Mouse (Mus musculus): ENCODE results near the gene Atoh8. TPM values are rescaled to one million over a fixed set of nuclear protein-coding genes. Genes with fewer than 3 reads are reported as not detected.

Atoh8 gene
- total and polyA plus RNA-seq, 3 experiments, result 11.0 to 13.5 (median 12.7) TPM

GRCm38 (mm10) chr6:72270952-72271519, 35.7 kb upstream of the Atoh8 start:
- Histone ChIP-seq H3K79me2 (replicated peaks; ENCODE audit: control insufficient read depth, insufficient read depth, low read length) (no peaks in the 10 kb centered on the region), H3K4me3 (no peak overlapping the region), H3K27ac (no peak overlapping the region), H3K36me3 (ENCODE audit: control insufficient read depth, insufficient read depth, low read length) (no peaks in the 10 kb centered on the region), H3K9ac (ENCODE audit: low read depth, low read length) (no peak overlapping the region), H3K4me1 (ENCODE audit: control insufficient read depth, insufficient read depth, low read length) (peaks cover 3% of the 10 kb centered on the region), H3K27me3 (ENCODE audit: control insufficient read depth, insufficient read depth, low read length) (no peaks in the 10 kb centered on the region)
- 55% methylated on average over 11 of the region's 11 CpGs for WGBS
- intact Hi-C loops (cut with DNase I), result no loop called here
- DNase-seq, result no peak
- no peak for TF ChIP-seq POLR2A (IDR thresholded peaks at IDR 0.05; ENCODE audit: insufficient read depth, low read depth, low read length)
- TF ChIP-seq CTCF (IDR thresholded peaks at IDR 0.05), result no peak
- TF ChIP-seq EP300 (IDR thresholded peaks at IDR 0.05; ENCODE audit: insufficient read depth, low read depth, low read length), result no peak

GRCm38 (mm10) chr6:72270258-72270657, 34.9 kb upstream of the Atoh8 start:
- no peaks in the 10 kb centered on the region for H3K27me3 ChIP-seq (ENCODE audit: control insufficient read depth, insufficient read depth, low read length)
- H3K4me3 ChIP-seq, result no peak overlapping the region
- 0 out of 2 replicates have a peak, but pooled peaks cover 2% of the 10 kb centered on the region for H3K36me3 ChIP-seq (ENCODE audit: control insufficient read depth, insufficient read depth, low read length)
- no peak for DNase-seq
- H3K4me1 ChIP-seq (ENCODE audit: control insufficient read depth, insufficient read depth, low read length), result peaks cover 5% of the 10 kb centered on the region
- WGBS, result 87% methylated on average over 5 of the region's 5 CpGs
- no peaks in the 10 kb centered on the region for H3K79me2 ChIP-seq (replicated peaks; ENCODE audit: control insufficient read depth, insufficient read depth, low read length)
- no peak for TF ChIP-seq POLR2A (IDR thresholded peaks at IDR 0.05; ENCODE audit: insufficient read depth, low read depth, low read length)
- TF ChIP-seq CTCF (IDR thresholded peaks at IDR 0.05), result no peak
- TF ChIP-seq EP300 (IDR thresholded peaks at IDR 0.05; ENCODE audit: insufficient read depth, low read depth, low read length), result no peak
- intact Hi-C loops (cut with DNase I), result no loop called here
- no peak overlapping the region for H3K9ac ChIP-seq (ENCODE audit: low read depth, low read length)
- no peak overlapping the region for H3K27ac ChIP-seq

- Histone ChIP-seq H3K4me1 (ENCODE audit: control insufficient read depth, insufficient read depth, low read length) (peaks cover 9% of the 10 kb centered on the region), H3K27ac (no peak overlapping the region), H3K36me3 (ENCODE audit: control insufficient read depth, insufficient read depth, low read length) (0 out of 2 replicates have a peak, but pooled peaks cover 2% of the 10 kb centered on the region), H3K79me2 (replicated peaks; ENCODE audit: control insufficient read depth, insufficient read depth, low read length) (no peaks in the 10 kb centered on the region), H3K9ac (ENCODE audit: low read depth, low read length) (no peak overlapping the region), H3K4me3 (no peak overlapping the region), H3K27me3 (ENCODE audit: control insufficient read depth, insufficient read depth, low read length) (no peaks in the 10 kb centered on the region)
- 85% methylated on average over 9 of the region's 9 CpGs for WGBS
- no peak for DNase-seq
- intact Hi-C loops (cut with DNase I), result no loop called here
- TF ChIP-seq CTCF (IDR thresholded peaks at IDR 0.05) (no peak), EP300 (IDR thresholded peaks at IDR 0.05; ENCODE audit: insufficient read depth, low read depth, low read length) (no peak), POLR2A (IDR thresholded peaks at IDR 0.05; ENCODE audit: insufficient read depth, low read depth, low read length) (no peak)
Observed at GRCm38 (mm10) chr6:72268149-72268847, 32.9 kb upstream of the Atoh8 start.

GRCm38 (mm10) chr6:72265664-72266063, 30.3 kb upstream of the Atoh8 start:
- intact Hi-C loops (cut with DNase I), result loop anchor here (1.0 kb wide), 1 partner anchor 12 kb away; no protein-coding TSS in a partner anchor
- Histone ChIP-seq H3K9ac (ENCODE audit: low read depth, low read length) (no peak overlapping the region), H3K36me3 (ENCODE audit: control insufficient read depth, insufficient read depth, low read length) (0 out of 2 replicates have a peak, but pooled peaks cover 2% of the 10 kb centered on the region), H3K79me2 (replicated peaks; ENCODE audit: control insufficient read depth, insufficient read depth, low read length) (no peaks in the 10 kb centered on the region), H3K27me3 (ENCODE audit: control insufficient read depth, insufficient read depth, low read length) (no peaks in the 10 kb centered on the region), H3K4me1 (ENCODE audit: control insufficient read depth, insufficient read depth, low read length) (peaks cover 9% of the 10 kb centered on the region), H3K27ac (peak overlapping the region; percentile 78), H3K4me3 (no peak overlapping the region)
- WGBS, result 45% methylated on average over 6 of the region's 6 CpGs
- 0 out of 2 replicates have a peak, but pooled peaks have one; percentile 52 for TF ChIP-seq POLR2A (IDR thresholded peaks at IDR 0.05; ENCODE audit: insufficient read depth, low read depth, low read length)
- peak; percentile 48; the same call in 1 of the 2 replicates for TF ChIP-seq EP300 (IDR thresholded peaks at IDR 0.05; ENCODE audit: insufficient read depth, low read depth, low read length)
- TF ChIP-seq CTCF (IDR thresholded peaks at IDR 0.05), result no peak
- DNase-seq, result peak in 1 of 2 experiments; percentile 50

- Histone ChIP-seq H3K9ac (ENCODE audit: low read depth, low read length) (peak overlapping the region; percentile 33; the same call in 1 of the 2 replicates), H3K4me1 (ENCODE audit: control insufficient read depth, insufficient read depth, low read length) (peaks cover 9% of the 10 kb centered on the region), H3K27ac (peak overlapping the region; percentile 79), H3K79me2 (replicated peaks; ENCODE audit: control insufficient read depth, insufficient read depth, low read length) (no peaks in the 10 kb centered on the region), H3K27me3 (ENCODE audit: control insufficient read depth, insufficient read depth, low read length) (no peaks in the 10 kb centered on the region), H3K4me3 (no peak overlapping the region), H3K36me3 (ENCODE audit: control insufficient read depth, insufficient read depth, low read length) (0 out of 2 replicates have a peak, but pooled peaks cover 2% of the 10 kb centered on the region)
- 43% methylated on average over 5 of the region's 5 CpGs for WGBS
- TF ChIP-seq POLR2A (IDR thresholded peaks at IDR 0.05; ENCODE audit: insufficient read depth, low read depth, low read length) (no peak), EP300 (IDR thresholded peaks at IDR 0.05; ENCODE audit: insufficient read depth, low read depth, low read length) (no peak), CTCF (IDR thresholded peaks at IDR 0.05) (no peak)
- DNase-seq, result no peak
- intact Hi-C loops (cut with DNase I), result no loop called here
Observed at GRCm38 (mm10) chr6:72263679-72264265, 28.4 kb upstream of the Atoh8 start.
